Mouse (Mus musculus) liver, embryonic 14.5 days (tissue): Measurements from ENCODE around the gene Pde4b.

Experiments
- CTCF ChIP-seq: IDR thresholded peaks from 2 replicates; pipeline ENCODE4 v1.5.1; 2016; ENCODE audit warnings: antibody characterized with exemption, low read depth, control low read depth
- EP300 ChIP-seq: IDR thresholded peaks from 2 replicates; pipeline ENCODE4 v1.6.1; 2016; ENCODE audit warnings: antibody characterized with exemption, low read depth

GRCm38 (mm10) chr4:102531729-102532128 is 444.4 kb downstream of the Pde4b start:
- TF ChIP-seq CTCF: no peak
- TF ChIP-seq EP300: no peak
